Mouse (Mus musculus) forebrain, embryonic 12.5 days (tissue): ENCODE measurements at regions not wholly inside any gene's neighbourhood (a gene's known extent, or its start where the extent isn't known, plus 50 kb on each side); places are given as distances from the start of the nearest gene placed in this dataset.

Source experiments
- ATAC-seq: fragments of 200-750 bp; cut with Nextera tagmentation; 2 replicates; pipeline ENCODE4 v1.8.0; 2017; ENCODE audit warnings: moderate TSS enrichment; ENCODE audit not compliant: low FRiP score
- H3K27ac ChIP-seq: fragments of 300-500 bp; sonication (generic); 2 replicates; pipeline ENCODE4 v1.5.1; 2016; ENCODE audit warnings: mild to moderate bottlenecking
- H3K27me3 ChIP-seq: fragments of 300-500 bp; sonication (generic); 2 replicates; pipeline ENCODE4 v1.6.1; 2016; ENCODE audit warnings: mild to moderate bottlenecking
- H3K36me3 ChIP-seq: fragments of 300-500 bp; sonication (generic); replicated peaks from 2 replicates; pipeline ENCODE4 v1.6.1; 2016; ENCODE audit warnings: mild to moderate bottlenecking
- H3K4me1 ChIP-seq: fragments of 300-500 bp; sonication (generic); 2 replicates; pipeline ENCODE4 v1.6.1; 2016
- H3K4me2 ChIP-seq: fragments of 300-500 bp; sonication (generic); 2 replicates; pipeline ENCODE4 v1.6.1; 2016; ENCODE audit warnings: mild to moderate bottlenecking, moderate library complexity
- H3K4me3 ChIP-seq: fragments of 300-500 bp; sonication (generic); replicated peaks from 2 replicates; pipeline ENCODE4 v1.5.1; 2016; ENCODE audit warnings: mild to moderate bottlenecking
- H3K9ac ChIP-seq: fragments of 300-500 bp; sonication (generic); 2 replicates; pipeline ENCODE4 v1.6.1; 2016; ENCODE audit warnings: mild to moderate bottlenecking
- H3K9me3 ChIP-seq: fragments of 300-500 bp; sonication (generic); 2 replicates; pipeline ENCODE4 v1.6.1; 2016
- WGBS: fragments of 180-500 bp; shearing (Covaris S2); methylation state at CpG from one replicate; pipeline ENCODE4 v1.1.7; 2016; 5-methylcytosine and 5-hydroxymethylcytosine counted together

DNA sequence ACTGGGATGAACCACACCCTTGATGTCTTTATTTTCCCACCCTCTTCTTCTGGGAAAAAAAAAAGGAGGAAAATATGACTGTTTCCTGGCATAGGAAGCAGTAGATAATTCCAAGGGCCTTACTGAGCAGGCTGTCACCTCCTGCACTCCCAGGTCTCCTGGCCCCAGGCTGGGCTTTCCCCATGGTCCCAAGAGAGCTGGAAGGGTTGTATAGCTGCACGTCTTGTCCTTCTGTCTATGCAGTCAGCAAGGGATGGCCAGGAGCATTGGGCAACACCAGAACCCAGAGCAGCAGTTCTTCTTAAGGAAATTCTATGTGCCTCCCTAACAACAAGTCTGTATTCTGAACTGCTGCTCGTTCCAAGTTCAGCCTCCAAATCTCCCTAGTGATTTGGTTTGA is 185.7 kb upstream of the Ttc29 start:
- Histone ChIP-seq H3K27ac (no peak overlapping the region), H3K4me3 (no peak overlapping the region), H3K9me3 (no peaks in the 10 kb centered on the region), H3K9ac (no peak overlapping the region), H3K27me3 (no peaks in the 10 kb centered on the region), H3K4me1 (no peaks in the 10 kb centered on the region), H3K4me2 (no peak overlapping the region), H3K36me3 (no peaks in the 10 kb centered on the region)
- ATAC-seq: no peak
- 88% methylated on average over 2 of the region's 2 CpGs for WGBS

- Histone ChIP-seq H3K27me3 (no peaks in the 10 kb centered on the region), H3K4me1 (no peaks in the 10 kb centered on the region), H3K9me3 (no peaks in the 10 kb centered on the region), H3K36me3 (no peaks in the 10 kb centered on the region), H3K27ac (no peak overlapping the region), H3K4me2 (no peak overlapping the region), H3K9ac (no peak overlapping the region), H3K4me3 (no peak overlapping the region)
- 49% methylated on average over 1 of the region's 1 CpGs for WGBS
- no peak for ATAC-seq
These were observed 184.2 kb upstream of the Ttc29 start for GRCm38 (mm10) chr8:78028928-78029327.

DNA sequence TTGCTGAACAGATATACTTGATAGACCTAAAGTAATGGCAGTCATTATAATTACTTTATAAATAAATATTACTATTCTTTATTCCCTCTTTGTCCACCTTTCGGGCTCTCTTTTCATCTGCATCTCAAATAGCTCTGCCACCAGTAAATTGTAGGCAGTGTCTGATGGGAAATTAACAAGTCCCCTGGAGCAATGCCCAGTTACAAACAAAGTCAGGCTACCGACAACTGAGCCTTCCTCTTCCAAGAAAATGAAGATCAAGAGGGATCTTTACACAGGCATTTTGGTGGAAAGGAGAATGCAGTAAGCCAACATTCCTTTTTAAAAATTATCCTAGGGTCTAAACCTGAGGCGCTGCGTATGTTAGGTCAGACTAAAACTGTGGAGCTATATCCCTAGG is 181.3 kb upstream of the Ttc29 start:
- Histone ChIP-seq H3K36me3 (no peaks in the 10 kb centered on the region), H3K4me3 (no peak overlapping the region), H3K27me3 (no peaks in the 10 kb centered on the region), H3K9ac (no peak overlapping the region), H3K4me1 (no peaks in the 10 kb centered on the region), H3K27ac (no peak overlapping the region), H3K9me3 (no peaks in the 10 kb centered on the region), H3K4me2 (no peak overlapping the region)
- ATAC-seq: no peak
- 82% methylated on average over 4 of the region's 4 CpGs for WGBS

- Histone ChIP-seq H3K4me3 (no peak overlapping the region), H3K36me3 (no peaks in the 10 kb centered on the region), H3K9ac (no peak overlapping the region), H3K27me3 (no peaks in the 10 kb centered on the region), H3K4me1 (no peaks in the 10 kb centered on the region), H3K27ac (no peak overlapping the region), H3K4me2 (no peak overlapping the region), H3K9me3 (no peaks in the 10 kb centered on the region)
- ATAC-seq: no peak
- 89% methylated on average over 4 of the region's 4 CpGs for WGBS
These were observed 178.4 kb upstream of the Ttc29 start for GRCm38 (mm10) chr8:78034687-78035086.

GRCm38 (mm10) chr8:78037218-78037617 is 175.9 kb upstream of the Ttc29 start:
- Histone ChIP-seq H3K27ac (no peak overlapping the region), H3K4me3 (no peak overlapping the region), H3K4me1 (no peaks in the 10 kb centered on the region), H3K4me2 (no peak overlapping the region), H3K36me3 (no peaks in the 10 kb centered on the region), H3K9me3 (no peaks in the 10 kb centered on the region), H3K27me3 (no peaks in the 10 kb centered on the region), H3K9ac (no peak overlapping the region)
- WGBS: 58% methylated on average over 1 of the region's 1 CpGs
- no peak for ATAC-seq

DNA sequence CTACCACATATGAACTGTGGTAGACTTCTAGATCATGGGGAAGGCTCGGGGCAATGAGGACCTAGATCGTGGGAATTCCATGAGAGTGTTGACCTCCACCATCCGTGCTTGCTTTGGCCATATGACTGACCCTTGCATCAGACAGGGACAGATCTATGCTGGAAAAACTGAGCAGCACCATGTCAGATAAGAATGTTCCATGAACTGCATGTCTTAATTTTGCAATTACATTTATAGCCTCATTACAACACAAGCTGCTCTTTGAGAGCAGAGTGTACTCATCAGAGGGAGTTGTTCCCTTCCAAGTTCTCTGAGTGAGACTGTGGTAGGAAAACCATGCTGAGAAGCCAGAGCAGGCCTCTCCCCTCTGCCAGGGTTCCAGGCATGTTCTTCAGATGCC is 166.4 kb upstream of the Ttc29 start:
- ATAC-seq: no peak
- 86% methylated on average over 3 of the region's 3 CpGs for WGBS
- no peaks in the 10 kb centered on the region for H3K36me3 ChIP-seq

DNA sequence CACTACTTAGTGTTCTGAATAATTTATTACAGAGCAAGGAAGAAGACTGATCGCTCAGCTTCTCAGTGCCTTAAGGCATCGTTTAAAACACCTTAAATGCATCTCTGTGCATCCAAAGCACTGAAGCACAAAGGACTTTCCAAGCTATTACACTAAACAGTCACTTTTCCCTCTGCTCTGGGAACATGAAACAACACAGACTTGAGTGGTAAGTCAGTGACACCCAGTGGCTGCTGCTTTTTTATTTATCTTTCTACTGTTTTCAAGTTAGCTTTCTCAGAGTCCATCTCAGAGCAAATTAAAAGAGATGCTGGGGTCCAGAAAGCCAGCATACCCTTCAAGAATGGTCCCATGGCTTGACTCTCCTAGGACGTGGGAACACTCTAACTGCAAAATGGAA is 162.3 kb upstream of the Ttc29 start:
- peaks cover 3% of the 10 kb centered on the region; the same call in 1 of the 2 replicates for H3K4me1 ChIP-seq
- H3K4me2 ChIP-seq: no peak overlapping the region
- WGBS: 88% methylated on average over 3 of the region's 3 CpGs
- no peak for ATAC-seq
- no peak overlapping the region for H3K4me3 ChIP-seq
- H3K27me3 ChIP-seq: no peaks in the 10 kb centered on the region
- no peak overlapping the region for H3K9ac ChIP-seq
- H3K27ac ChIP-seq: no peak overlapping the region
- 0 out of 2 replicates have a peak, but pooled peaks cover under 1% of the 10 kb centered on the region for H3K9me3 ChIP-seq
- no peaks in the 10 kb centered on the region for H3K36me3 ChIP-seq

More for the DNA sequence above, 166.4 kb upstream of the Ttc29 start:
- Histone ChIP-seq H3K9ac (no peak overlapping the region), H3K4me3 (no peak overlapping the region), H3K9me3 (0 out of 2 replicates have a peak, but pooled peaks cover 5% of the 10 kb centered on the region), H3K27me3 (no peaks in the 10 kb centered on the region), H3K4me2 (no peak overlapping the region), H3K4me1 (no peaks in the 10 kb centered on the region), H3K27ac (no peak overlapping the region)

DNA sequence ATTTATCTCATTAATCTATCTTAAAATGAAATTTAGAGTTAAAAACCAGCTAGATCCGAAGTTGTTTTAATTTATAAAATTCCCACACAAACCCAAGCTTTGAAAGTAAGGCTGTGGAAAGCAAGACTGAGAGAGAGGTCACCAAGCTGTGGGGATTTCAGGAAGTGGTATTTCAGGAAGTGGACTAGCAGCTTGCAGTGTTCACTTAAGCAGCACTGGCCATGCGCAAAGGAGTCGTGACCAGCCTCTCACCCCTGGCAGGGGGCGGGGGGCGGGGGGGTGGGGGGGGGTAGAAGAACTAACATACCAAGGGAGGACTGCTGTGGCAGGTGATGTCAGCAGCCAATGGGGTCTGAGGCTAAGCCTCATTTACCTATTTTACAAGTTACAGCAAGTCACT is 158.7 kb upstream of the Ttc29 start:
- Histone ChIP-seq H3K27me3 (no peaks in the 10 kb centered on the region), H3K4me1 (peaks cover 3% of the 10 kb centered on the region; the same call in 1 of the 2 replicates), H3K4me3 (no peak overlapping the region), H3K9me3 (no peaks in the 10 kb centered on the region), H3K27ac (no peak overlapping the region), H3K9ac (no peak overlapping the region), H3K36me3 (no peaks in the 10 kb centered on the region), H3K4me2 (no peak overlapping the region)
- no peak for ATAC-seq
- 22% methylated on average over 5 of the region's 5 CpGs for WGBS

- no peak overlapping the region for H3K27ac ChIP-seq
- no peak for ATAC-seq
- WGBS: 22% methylated on average over 8 of the region's 8 CpGs
These were observed 158.2 kb upstream of the Ttc29 start for GRCm38 (mm10) chr8:78054920-78055319.

GRCm38 (mm10) chr8:78055531-78055930 is 157.6 kb upstream of the Ttc29 start:
- WGBS: 63% methylated on average over 3 of the region's 3 CpGs
- Histone ChIP-seq H3K9me3 (no peaks in the 10 kb centered on the region), H3K4me3 (no peak overlapping the region), H3K9ac (no peak overlapping the region), H3K36me3 (no peaks in the 10 kb centered on the region), H3K4me1 (peaks cover 3% of the 10 kb centered on the region; the same call in 1 of the 2 replicates), H3K27ac (no peak overlapping the region), H3K4me2 (no peak overlapping the region), H3K27me3 (no peaks in the 10 kb centered on the region)
- no peak for ATAC-seq

More at GRCm38 (mm10) chr8:78054920-78055319, 158.2 kb upstream of the Ttc29 start:
- no peak overlapping the region for H3K4me3 ChIP-seq
- H3K9me3 ChIP-seq: no peaks in the 10 kb centered on the region
- H3K4me2 ChIP-seq: no peak overlapping the region
- no peaks in the 10 kb centered on the region for H3K27me3 ChIP-seq
- H3K4me1 ChIP-seq: peaks cover 3% of the 10 kb centered on the region; the same call in 1 of the 2 replicates
- H3K9ac ChIP-seq: no peak overlapping the region
- no peaks in the 10 kb centered on the region for H3K36me3 ChIP-seq

- H3K9ac ChIP-seq: no peak overlapping the region
- H3K36me3 ChIP-seq: no peaks in the 10 kb centered on the region
- H3K27me3 ChIP-seq: no peaks in the 10 kb centered on the region
- 72% methylated on average over 4 of the region's 4 CpGs for WGBS
- H3K4me3 ChIP-seq: no peak overlapping the region
- H3K27ac ChIP-seq: no peak overlapping the region
- ATAC-seq: no peak
- H3K4me1 ChIP-seq: peaks cover 3% of the 10 kb centered on the region; the same call in 1 of the 2 replicates
- H3K9me3 ChIP-seq: no peaks in the 10 kb centered on the region
- H3K4me2 ChIP-seq: no peak overlapping the region
These were observed 155.7 kb upstream of the Ttc29 start for GRCm38 (mm10) chr8:78057357-78057756.

DNA sequence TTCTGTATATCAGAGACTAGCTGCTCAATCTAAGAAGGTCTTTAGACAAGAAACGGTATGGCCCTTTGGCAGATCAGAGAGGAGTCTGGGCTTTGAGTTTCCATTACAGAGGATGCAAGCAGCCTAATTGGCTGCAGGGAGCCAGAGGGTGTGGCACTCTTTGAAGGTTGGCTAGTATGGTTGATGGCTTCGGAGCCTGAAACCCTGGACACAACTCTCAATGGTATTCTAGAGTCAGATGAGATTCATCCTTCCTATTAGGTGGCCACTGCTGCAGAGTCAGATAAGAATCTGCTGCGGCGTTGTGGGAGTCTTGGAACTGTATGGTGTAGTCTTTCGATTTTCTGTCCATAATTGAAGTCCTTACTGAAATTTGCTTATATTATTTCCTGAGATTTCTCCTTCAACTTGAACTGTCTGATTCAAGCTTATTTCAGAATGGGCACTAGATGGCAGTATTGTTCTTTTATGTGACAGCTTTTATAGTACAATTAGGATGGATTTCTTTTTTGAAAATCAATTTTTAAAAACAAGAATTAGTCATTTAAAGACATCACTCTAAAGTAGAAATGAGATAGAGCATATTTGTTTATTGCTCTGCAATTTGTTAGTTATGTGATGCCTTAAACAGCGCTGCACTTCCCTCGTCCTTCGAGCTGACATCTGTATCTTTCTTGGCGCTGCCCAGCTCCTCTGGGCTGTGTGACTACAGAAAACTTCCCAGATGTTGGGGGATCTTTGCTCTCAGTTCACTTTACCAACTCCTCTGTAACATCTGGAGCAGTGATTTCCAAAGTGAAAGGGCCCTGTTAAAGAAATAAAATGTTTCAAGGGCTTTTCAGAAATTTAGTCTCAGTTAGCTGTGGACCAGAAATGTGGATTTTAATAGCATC is 151.0 kb upstream of the Ttc29 start:
- Histone ChIP-seq H3K4me1 (0 out of 2 replicates have a peak, but pooled peaks cover 6% of the 10 kb centered on the region), H3K9ac (no peak overlapping the region), H3K27me3 (peaks cover 10% of the 10 kb centered on the region), H3K4me2 (no peak overlapping the region), H3K27ac (no peak overlapping the region), H3K9me3 (no peaks in the 10 kb centered on the region), H3K36me3 (no peaks in the 10 kb centered on the region), H3K4me3 (no peak overlapping the region)
- 53% methylated on average over 9 of the region's 9 CpGs for WGBS
- ATAC-seq: no peak

GRCm38 (mm10) chr8:78063529-78063928 is 149.6 kb upstream of the Ttc29 start:
- Histone ChIP-seq H3K9me3 (no peaks in the 10 kb centered on the region), H3K4me2 (peak overlapping the region; percentile 47), H3K27ac (no peak overlapping the region), H3K9ac (peak overlapping the region; percentile 9; the same call in 1 of the 2 replicates), H3K36me3 (no peaks in the 10 kb centered on the region), H3K27me3 (peaks cover 22% of the 10 kb centered on the region), H3K4me3 (peak overlapping the region; percentile 15), H3K4me1 (0 out of 2 replicates have a peak, but pooled peaks cover 6% of the 10 kb centered on the region)
- 2% methylated on average over 13 of the region's 13 CpGs for WGBS
- peak; percentile 69; the same call in 1 of the 2 replicates for ATAC-seq
